Mouse (Mus musculus): ENCODE results near the gene Dkkl1. TPM values are rescaled to one million over a fixed set of nuclear protein-coding genes. Genes with fewer than 3 reads are reported as not detected.
A peak's percentile ranks its signal among the peaks of the same experiment; 100 is the strongest.

The Dkkl1 gene
- polyA plus RNA-seq, 1 experiment from 2014 or later = 1.8 TPM

DNA sequence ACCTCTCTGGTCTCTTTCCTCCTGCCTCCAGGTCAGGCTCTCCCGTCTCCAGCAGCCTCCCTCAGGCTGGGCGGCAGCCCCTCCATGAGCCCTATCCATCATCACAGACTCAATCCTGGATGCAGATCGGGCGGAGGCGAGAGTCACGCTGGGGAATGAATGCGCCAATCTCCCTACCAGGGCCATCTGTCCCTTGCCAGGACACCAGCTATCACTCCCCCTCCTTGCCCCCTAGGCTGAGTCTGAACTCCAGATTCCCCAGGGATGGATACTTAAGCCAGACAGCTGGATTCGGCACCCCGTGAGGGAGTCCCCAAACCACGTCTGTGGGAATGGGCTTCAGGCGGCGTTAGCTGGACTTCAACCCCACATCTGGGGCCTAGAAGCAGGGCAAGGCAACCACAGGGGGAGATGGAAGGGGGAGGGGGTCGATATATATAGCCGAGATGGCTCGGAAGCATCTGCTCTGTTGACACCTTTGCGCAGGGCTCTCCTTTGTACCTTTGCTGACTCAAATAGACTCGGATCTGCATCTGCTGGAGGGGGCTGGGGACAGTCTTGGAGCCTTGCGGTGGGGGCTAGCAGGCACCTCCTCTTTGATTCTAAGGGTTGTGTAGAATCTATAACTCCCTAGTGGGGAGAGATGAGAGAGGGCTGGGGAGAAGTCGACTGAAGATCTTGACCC is 44.0 kb downstream of the Dkkl1 start:
- Histone ChIP-seq H3K4me3 (peak overlapping the region; percentile 16; the same call in 1 of the 2 replicates), H3K4me1 (replicated peaks) (peaks cover 30% of the 10 kb centered on the region), H3K27ac (peak overlapping the region; percentile 66), H3K27me3 (ENCODE audit: insufficient read depth, poor library complexity, severe bottlenecking) (peaks cover 100% of the 10 kb centered on the region), H3K36me3 (no peaks in the 10 kb centered on the region), H3K9me3 (peaks cover 38% of the 10 kb centered on the region)
- whole genome bisulfite sequencing = 2% methylated on average over 19 of the region's 19 CpGs
- no peak for DNase-seq (ENCODE audit: low spot score)

DNA sequence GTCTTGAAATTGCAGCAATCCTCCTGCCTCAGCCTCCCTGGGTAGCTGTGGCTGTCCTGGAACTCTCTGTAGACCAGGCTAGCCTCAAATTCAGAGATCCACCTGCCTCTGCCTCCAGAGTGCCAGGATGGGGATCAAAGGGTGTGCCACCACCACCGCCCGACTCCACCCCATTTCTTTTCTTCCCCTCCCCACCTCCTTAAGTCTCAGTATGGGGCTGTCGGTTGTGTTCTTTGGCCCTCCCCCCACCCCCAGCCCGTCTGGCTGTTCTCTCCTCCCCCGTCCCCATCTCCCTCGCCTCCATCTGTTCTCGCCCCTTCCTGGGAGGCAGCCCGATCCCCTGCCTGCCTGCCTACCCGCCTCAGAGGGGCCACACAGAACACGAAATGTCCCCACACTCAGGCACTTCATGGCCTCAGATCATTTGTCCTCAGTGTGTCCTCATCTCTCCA is 45.0 kb downstream of the Dkkl1 start:
- Histone ChIP-seq H3K27ac (peak overlapping the region; percentile 51; the same call in 1 of the 2 replicates), H3K4me3 (peak overlapping the region; percentile 16; the same call in 1 of the 2 replicates), H3K36me3 (no peaks in the 10 kb centered on the region), H3K9me3 (peaks cover 31% of the 10 kb centered on the region), H3K27me3 (ENCODE audit: insufficient read depth, poor library complexity, severe bottlenecking) (peaks cover 98% of the 10 kb centered on the region), H3K4me1 (replicated peaks) (peaks cover 38% of the 10 kb centered on the region)
- no peak for DNase-seq (ENCODE audit: low spot score)
- WGBS = 26% methylated on average over 10 of the region's 10 CpGs

DNA sequence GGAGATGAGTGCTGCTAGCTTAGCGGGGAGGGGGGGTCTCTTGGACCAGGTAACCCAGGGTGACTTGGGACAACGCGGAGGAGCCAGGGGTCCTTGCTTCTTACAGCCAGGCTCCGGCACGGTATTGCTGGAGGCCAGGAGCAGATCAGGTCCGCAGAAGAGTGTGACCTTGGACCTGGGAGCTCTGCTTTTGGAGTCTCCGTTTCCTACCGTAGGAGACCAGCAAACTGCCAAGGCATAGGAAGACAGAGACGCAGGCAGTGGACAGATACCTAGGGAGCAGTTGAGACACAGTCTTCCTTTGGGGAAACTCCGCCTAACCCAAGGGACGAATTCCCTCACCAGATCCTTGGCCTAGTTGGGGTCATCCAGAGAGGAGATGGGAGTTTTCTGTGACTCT is 46.2 kb downstream of the Dkkl1 start:
- H3K36me3 ChIP-seq = peaks cover 5% of the 10 kb centered on the region
- peaks cover 85% of the 10 kb centered on the region for H3K27me3 ChIP-seq (ENCODE audit: insufficient read depth, poor library complexity, severe bottlenecking)
- no peak overlapping the region for H3K4me3 ChIP-seq
- peaks cover 20% of the 10 kb centered on the region for H3K9me3 ChIP-seq
- H3K4me1 ChIP-seq (replicated peaks) = peaks cover 44% of the 10 kb centered on the region
- no peak for DNase-seq (ENCODE audit: low spot score)
- H3K27ac ChIP-seq = no peak overlapping the region
- 38% methylated on average over 11 of the region's 11 CpGs for WGBS

DNA sequence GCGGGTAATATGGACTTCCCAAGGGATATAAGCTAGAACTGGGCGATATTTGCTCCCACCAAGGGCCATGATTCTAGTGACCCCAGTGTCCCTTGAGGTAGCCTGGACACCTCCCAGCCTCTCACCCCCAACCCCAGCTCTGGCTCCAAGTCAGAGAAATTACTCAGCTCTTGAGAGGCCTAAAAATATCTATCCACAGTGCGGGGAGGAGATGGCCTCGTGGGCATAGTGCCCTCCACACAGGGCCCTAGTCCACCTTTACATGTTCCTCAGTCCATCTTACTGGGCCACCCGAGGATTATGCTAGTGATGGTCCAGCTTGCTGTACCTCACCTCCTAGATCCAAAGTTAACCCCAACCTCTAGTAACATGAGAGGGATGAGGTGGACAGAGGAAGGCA is 47.1 kb downstream of the Dkkl1 start:
- Histone ChIP-seq H3K27me3 (ENCODE audit: insufficient read depth, poor library complexity, severe bottlenecking) (peaks cover 77% of the 10 kb centered on the region), H3K36me3 (peaks cover 14% of the 10 kb centered on the region), H3K4me3 (no peak overlapping the region), H3K9me3 (peaks cover 12% of the 10 kb centered on the region), H3K4me1 (replicated peaks) (peaks cover 44% of the 10 kb centered on the region), H3K27ac (no peak overlapping the region)
- WGBS = 70% methylated on average over 5 of the region's 5 CpGs
- DNase-seq (ENCODE audit: low spot score) = no peak

DNA sequence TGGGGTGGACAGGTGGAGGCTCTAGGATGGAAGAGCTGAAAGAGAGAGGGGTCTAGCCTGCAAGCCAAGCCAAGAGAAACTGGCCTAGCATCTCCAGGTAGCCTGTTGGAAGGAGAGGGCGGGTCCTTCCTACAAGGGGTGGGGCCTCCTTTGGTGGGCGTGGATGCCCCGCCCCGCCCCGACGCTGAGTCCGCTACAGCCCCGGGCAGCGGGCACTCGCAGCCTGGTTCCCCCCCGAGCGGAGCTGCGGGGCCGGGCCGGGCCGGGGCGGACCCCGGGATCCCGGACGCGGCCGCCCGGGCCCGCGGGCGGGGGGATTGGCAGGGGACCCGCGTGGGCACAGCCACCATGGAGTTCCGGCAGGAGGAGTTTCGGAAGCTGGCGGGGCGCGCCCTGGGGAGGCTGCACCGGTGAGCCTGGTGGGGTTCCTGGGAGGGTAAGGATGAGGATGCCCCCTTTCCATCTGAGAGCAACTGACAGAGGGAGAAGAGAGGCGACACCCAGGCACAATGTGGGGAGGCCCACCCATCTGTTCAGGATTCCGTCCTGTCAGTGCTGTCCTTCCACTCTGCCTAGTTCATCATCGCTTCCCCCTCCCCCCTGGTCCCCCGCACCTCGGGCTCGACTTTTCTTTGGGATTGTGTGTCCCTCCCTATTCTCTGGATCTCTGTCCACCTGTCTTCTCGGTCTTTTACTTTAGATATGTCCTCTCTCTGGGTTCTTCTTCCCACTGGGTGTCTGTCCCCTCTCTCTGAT is 48.0 kb downstream of the Dkkl1 start, which contains the start of gene Slc17a7:
Gene Slc17a7 (plus strand): TSS at position 215 of the 756 bp plus-strand sequence.
- no peak for DNase-seq (ENCODE audit: low spot score)
- H3K27me3 ChIP-seq (ENCODE audit: insufficient read depth, poor library complexity, severe bottlenecking) = peaks cover 67% of the 10 kb centered on the region
- peak within 1 kb of the TSS; percentile 52 for H3K4me3 ChIP-seq
- H3K9me3 ChIP-seq = peaks cover 3% of the 10 kb centered on the region
- peak within 1 kb of the TSS; percentile 53; the same call in 1 of the 2 replicates for H3K27ac ChIP-seq
- H3K36me3 ChIP-seq = peaks cover 23% of the 10 kb centered on the region
- H3K4me1 ChIP-seq (replicated peaks) = peaks cover 44% of the 10 kb centered on the region
- WGBS = 1% methylated on average over 41 of the region's 41 CpGs

DNA sequence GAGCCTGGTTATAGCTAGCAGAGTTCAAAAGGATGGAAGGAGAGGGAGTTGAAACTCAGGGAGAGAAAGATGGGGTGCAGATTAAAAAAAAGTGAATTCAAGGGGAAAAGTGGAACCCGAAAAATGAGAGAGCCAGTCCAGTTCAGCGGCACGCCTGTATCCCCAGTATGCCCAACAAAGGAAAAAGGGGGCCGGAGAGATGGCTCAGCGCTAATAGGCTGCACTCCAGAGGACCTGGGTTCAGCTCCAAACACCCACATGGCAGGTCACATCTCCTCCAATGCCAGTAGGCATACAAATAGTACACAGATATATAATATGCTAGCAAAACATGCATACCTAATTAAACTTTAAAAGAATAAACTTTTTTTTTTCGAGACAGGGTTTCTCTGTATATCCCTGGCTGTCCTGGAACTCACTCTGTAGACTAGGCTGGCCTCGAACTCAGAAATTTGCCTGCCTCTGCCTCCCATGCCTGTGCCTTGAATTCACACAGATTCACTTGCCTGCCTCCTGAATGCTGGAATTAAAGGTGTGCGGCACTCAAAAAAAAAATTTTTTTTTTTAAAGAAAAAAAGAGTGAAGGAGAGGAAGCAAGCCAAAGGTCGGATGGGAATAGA is 48.8 kb downstream of the Dkkl1 start:
- 73% methylated on average over 9 of the region's 9 CpGs for WGBS
- Histone ChIP-seq H3K36me3 (peaks cover 31% of the 10 kb centered on the region), H3K27me3 (ENCODE audit: insufficient read depth, poor library complexity, severe bottlenecking) (peaks cover 59% of the 10 kb centered on the region), H3K4me3 (peak overlapping the region; percentile 52; the same call in 1 of the 2 replicates), H3K27ac (no peak overlapping the region), H3K4me1 (replicated peaks) (peaks cover 36% of the 10 kb centered on the region), H3K9me3 (no peaks in the 10 kb centered on the region)
- DNase-seq (ENCODE audit: low spot score) = no peak

DNA sequence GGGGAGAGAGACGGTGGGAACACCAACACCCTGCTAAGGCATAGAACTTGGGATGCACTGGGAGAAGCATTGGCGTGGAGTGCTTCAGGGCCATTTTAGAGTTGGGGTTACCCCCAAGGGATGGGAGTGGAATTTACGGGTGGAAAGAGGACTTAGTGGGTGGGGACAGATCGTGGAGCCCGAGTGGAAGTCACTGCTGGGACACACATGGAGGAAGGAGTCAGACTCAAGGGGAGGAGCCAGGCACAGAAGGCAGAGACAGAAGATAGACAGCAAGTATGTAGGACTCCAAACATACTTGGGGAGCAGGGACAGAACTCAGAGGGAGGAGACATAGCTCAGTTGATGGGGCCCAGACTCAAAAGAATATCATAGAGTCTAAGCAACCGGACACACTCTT is 49.4 kb downstream of the Dkkl1 start:
- H3K4me3 ChIP-seq = peak overlapping the region; percentile 52
- peaks cover 54% of the 10 kb centered on the region for H3K27me3 ChIP-seq (ENCODE audit: insufficient read depth, poor library complexity, severe bottlenecking)

DNA sequence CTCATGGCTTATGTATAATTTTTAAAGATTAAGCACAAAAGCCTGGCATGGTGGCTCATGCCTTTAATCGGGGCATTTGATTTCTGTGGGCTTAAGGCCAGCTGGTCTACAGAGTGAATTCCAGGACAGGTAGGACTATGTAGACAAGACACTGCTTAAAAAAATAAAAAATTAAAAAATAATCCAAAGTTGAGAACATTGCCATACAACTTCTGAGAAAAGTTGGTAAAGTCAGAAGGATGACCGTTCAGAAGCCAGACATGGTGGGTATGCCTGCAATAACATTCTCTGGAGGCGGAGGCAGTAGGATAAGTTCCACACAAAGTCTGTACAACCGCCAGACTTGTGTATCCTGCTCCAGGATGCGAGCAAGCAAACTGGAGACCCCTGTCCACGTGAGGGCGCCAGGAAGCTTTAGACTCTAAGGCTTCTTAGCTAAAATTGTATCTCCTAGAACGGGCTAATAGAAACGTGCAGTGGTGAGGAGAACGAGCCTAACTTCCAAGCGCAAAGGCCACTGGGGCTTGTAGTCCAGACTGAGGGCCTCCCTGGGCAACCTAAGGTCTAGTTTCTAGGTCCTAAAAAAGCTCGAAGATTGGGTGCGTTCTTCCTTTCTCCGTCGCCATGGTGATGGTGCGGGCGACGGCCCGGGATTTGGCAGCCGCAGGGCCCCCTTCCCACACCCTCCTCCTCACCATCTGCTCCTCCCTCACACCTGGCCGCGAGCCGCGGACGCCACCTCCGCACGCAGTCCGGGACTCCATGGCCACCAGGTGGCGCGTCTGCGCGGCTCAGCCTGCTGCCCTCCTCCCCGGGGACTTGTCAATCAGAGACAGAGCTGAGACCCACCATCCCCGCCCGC is 50.1 kb downstream of the Dkkl1 start:
- no peaks in the 10 kb centered on the region for H3K9me3 ChIP-seq
- H3K27me3 ChIP-seq (ENCODE audit: insufficient read depth, poor library complexity, severe bottlenecking) = peaks cover 47% of the 10 kb centered on the region
- DNase-seq (ENCODE audit: low spot score) = peak; percentile 88
- 5% methylated on average over 35 of the region's 35 CpGs for WGBS
- H3K4me3 ChIP-seq = peak overlapping the region; percentile 52
- peaks cover 42% of the 10 kb centered on the region for H3K36me3 ChIP-seq
- peaks cover 25% of the 10 kb centered on the region for H3K4me1 ChIP-seq (replicated peaks)
- peak overlapping the region; percentile 66 for H3K27ac ChIP-seq

More for the DNA sequence above, 49.4 kb downstream of the Dkkl1 start:
- H3K9me3 ChIP-seq = no peaks in the 10 kb centered on the region
- 27% methylated on average over 6 of the region's 6 CpGs for WGBS
- H3K27ac ChIP-seq = peak overlapping the region; percentile 66; the same call in 1 of the 2 replicates
- peaks cover 31% of the 10 kb centered on the region for H3K4me1 ChIP-seq (replicated peaks)
- DNase-seq (ENCODE audit: low spot score) = no peak
- H3K36me3 ChIP-seq = peaks cover 36% of the 10 kb centered on the region

DNA sequence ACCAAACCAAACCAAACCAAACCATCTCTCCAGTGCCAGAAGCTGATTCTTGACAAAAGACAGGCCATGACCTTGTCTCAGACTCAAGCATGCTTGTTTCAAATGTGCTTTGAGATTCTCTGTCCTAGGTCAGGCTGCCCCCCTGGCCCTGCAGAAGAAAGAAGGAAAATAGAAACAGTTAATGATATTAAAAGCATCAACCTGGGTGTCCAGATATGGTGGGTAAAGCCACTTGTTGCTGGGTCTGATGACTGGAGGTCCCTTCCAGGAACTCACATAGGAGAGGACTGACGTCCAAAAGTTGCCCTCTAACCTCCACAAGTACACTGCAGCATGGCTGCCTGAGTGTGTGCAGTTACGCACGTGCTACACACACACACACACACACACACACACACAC is 51.1 kb downstream of the Dkkl1 start:
- no peak overlapping the region for H3K4me3 ChIP-seq
- DNase-seq (ENCODE audit: low spot score) = no peak
- H3K36me3 ChIP-seq = peaks cover 46% of the 10 kb centered on the region
- WGBS = 94% methylated on average over 3 of the region's 3 CpGs
- H3K27ac ChIP-seq = no peak overlapping the region
- no peaks in the 10 kb centered on the region for H3K9me3 ChIP-seq
- H3K27me3 ChIP-seq (ENCODE audit: insufficient read depth, poor library complexity, severe bottlenecking) = peaks cover 37% of the 10 kb centered on the region
- H3K4me1 ChIP-seq (replicated peaks) = peaks cover 25% of the 10 kb centered on the region

DNA sequence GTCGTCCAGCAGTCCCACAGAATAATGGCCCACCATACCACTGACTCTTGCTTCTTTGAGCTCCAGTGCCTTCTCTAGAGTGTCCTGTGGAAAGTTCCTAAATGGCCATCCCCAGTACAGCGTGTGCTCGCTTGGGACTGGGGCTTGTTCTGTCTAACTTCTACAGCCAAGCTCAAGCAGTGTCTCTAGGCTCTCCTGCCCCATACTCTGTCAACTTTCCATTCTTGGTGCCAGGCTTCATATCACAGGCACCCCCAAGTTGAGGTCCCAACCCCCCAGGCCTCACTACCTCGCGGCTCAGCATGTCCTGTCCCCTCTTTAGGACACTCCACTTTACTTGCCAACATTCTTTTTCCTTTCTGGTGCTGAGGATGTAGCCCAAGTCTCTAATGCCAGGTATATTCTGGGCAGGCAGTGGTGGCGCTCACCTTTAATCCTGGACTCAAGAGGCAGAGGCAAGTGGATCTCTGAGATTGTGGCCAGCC is 51.6 kb downstream of the Dkkl1 start:
- Histone ChIP-seq H3K36me3 (peaks cover 46% of the 10 kb centered on the region), H3K27me3 (ENCODE audit: insufficient read depth, poor library complexity, severe bottlenecking) (peaks cover 32% of the 10 kb centered on the region), H3K4me1 (replicated peaks) (peaks cover 29% of the 10 kb centered on the region), H3K27ac (no peak overlapping the region), H3K9me3 (no peaks in the 10 kb centered on the region), H3K4me3 (no peak overlapping the region)
- WGBS = 92% methylated on average over 6 of the region's 6 CpGs
- DNase-seq (ENCODE audit: low spot score) = no peak

DNA sequence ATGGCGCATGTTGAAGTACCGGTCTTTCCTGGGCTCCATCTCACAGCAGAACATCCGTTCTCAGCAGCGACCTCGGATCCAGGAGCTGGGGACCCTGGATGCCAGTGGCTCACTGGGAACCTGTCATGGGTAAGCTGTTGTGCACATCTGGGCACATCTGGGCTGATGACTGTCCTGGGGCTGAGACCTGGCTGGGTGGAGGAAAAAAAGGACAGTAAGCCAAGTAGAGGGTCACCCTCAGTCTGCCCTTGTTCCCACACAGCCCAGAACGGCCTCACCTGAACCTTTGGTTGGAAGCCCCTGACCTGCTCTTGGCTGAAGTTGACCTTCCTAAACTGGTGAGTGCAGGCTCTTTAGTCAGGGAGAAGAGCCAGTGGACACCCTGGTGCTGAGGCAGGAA is 53.0 kb downstream of the Dkkl1 start:
- no peak for DNase-seq (ENCODE audit: low spot score)
- Histone ChIP-seq H3K4me1 (replicated peaks) (peaks cover 31% of the 10 kb centered on the region), H3K27ac (no peak overlapping the region), H3K27me3 (ENCODE audit: insufficient read depth, poor library complexity, severe bottlenecking) (peaks cover 18% of the 10 kb centered on the region), H3K4me3 (no peak overlapping the region), H3K9me3 (no peaks in the 10 kb centered on the region), H3K36me3 (peaks cover 46% of the 10 kb centered on the region)
- WGBS = 91% methylated on average over 6 of the region's 6 CpGs
